Mouse (Mus musculus): Measurements from ENCODE around the gene Degs1.

Degs1 gene

GRCm38 (mm10) chr1:182280577-182280976, 2.0 kb downstream of the Degs1 start:
- no peak for DNase-seq (ENCODE audit: low spot score in 2 of 2)

GRCm38 (mm10) chr1:182280046-182280445, 2.6 kb downstream of the Degs1 start:
- DNase-seq (ENCODE audit: low spot score in 2 of 2) = no peak

GRCm38 (mm10) chr1:182279436-182279835, 3.2 kb downstream of the Degs1 start:
- DNase-seq (ENCODE audit: low spot score in 2 of 2) = no peak

GRCm38 (mm10) chr1:182275109-182275508, 7.5 kb downstream of the Degs1 start:
- no peak for DNase-seq (ENCODE audit: low spot score in 2 of 2)

GRCm38 (mm10) chr1:182271632-182272031, 11.0 kb downstream of the Degs1 start:
- no peak for DNase-seq (ENCODE audit: low spot score in 2 of 2)

- no peak for DNase-seq (ENCODE audit: low spot score in 2 of 2)
These were observed 11.5 kb downstream of the Degs1 start for GRCm38 (mm10) chr1:182271130-182271529.

- DNase-seq (ENCODE audit: low spot score in 2 of 2) = no peak
These were observed 14.3 kb downstream of the Degs1 start for GRCm38 (mm10) chr1:182268317-182268716.

- no peak for DNase-seq (ENCODE audit: low spot score in 2 of 2)
These were observed 16.5 kb downstream of the Degs1 start for GRCm38 (mm10) chr1:182266028-182266525.

GRCm38 (mm10) chr1:182256041-182256680, 26.4 kb downstream of the Degs1 start:
- peak; percentile 65 to 75 for DNase-seq (ENCODE audit: low spot score in 2 of 2)

GRCm38 (mm10) chr1:182255031-182255430, 27.6 kb downstream of the Degs1 start:
- DNase-seq (ENCODE audit: low spot score in 2 of 2) = no peak

- DNase-seq (ENCODE audit: low spot score in 2 of 2) = no peak
These were observed 28.0 kb downstream of the Degs1 start for GRCm38 (mm10) chr1:182254618-182255017.

GRCm38 (mm10) chr1:182253756-182254534, 28.7 kb downstream of the Degs1 start:
- DNase-seq (ENCODE audit: low spot score in 2 of 2) = no peak

- DNase-seq (ENCODE audit: low spot score in 2 of 2) = no peak
These were observed 30.0 kb downstream of the Degs1 start for GRCm38 (mm10) chr1:182252534-182253171.

GRCm38 (mm10) chr1:182250734-182251133, 31.9 kb downstream of the Degs1 start:
- DNase-seq (ENCODE audit: low spot score in 2 of 2) = no peak

- no peak for DNase-seq (ENCODE audit: low spot score in 2 of 2)
These were observed 33.3 kb downstream of the Degs1 start for GRCm38 (mm10) chr1:182249298-182249697.

- DNase-seq (ENCODE audit: low spot score in 2 of 2) = no peak
These were observed 37.6 kb downstream of the Degs1 start for GRCm38 (mm10) chr1:182245003-182245402.

- no peak for DNase-seq (ENCODE audit: low spot score in 2 of 2)
These were observed 44.4 kb downstream of the Degs1 start for GRCm38 (mm10) chr1:182238056-182238703.

- no peak for DNase-seq (ENCODE audit: low spot score in 2 of 2)
These were observed 45.2 kb downstream of the Degs1 start for GRCm38 (mm10) chr1:182237386-182237785.

- no peak for DNase-seq (ENCODE audit: low spot score in 2 of 2)
These were observed 47.4 kb downstream of the Degs1 start for GRCm38 (mm10) chr1:182235174-182235573.

GRCm38 (mm10) chr1:182229381-182229780, 53.2 kb downstream of the Degs1 start:
- no peak for DNase-seq (ENCODE audit: low spot score in 2 of 2)

GRCm38 (mm10) chr1:182227141-182227963, 55.3 kb downstream of the Degs1 start:
- no peak for DNase-seq (ENCODE audit: low spot score in 2 of 2)
